Mouse (Mus musculus): ENCODE results near the gene Zyg11b.

DNA sequence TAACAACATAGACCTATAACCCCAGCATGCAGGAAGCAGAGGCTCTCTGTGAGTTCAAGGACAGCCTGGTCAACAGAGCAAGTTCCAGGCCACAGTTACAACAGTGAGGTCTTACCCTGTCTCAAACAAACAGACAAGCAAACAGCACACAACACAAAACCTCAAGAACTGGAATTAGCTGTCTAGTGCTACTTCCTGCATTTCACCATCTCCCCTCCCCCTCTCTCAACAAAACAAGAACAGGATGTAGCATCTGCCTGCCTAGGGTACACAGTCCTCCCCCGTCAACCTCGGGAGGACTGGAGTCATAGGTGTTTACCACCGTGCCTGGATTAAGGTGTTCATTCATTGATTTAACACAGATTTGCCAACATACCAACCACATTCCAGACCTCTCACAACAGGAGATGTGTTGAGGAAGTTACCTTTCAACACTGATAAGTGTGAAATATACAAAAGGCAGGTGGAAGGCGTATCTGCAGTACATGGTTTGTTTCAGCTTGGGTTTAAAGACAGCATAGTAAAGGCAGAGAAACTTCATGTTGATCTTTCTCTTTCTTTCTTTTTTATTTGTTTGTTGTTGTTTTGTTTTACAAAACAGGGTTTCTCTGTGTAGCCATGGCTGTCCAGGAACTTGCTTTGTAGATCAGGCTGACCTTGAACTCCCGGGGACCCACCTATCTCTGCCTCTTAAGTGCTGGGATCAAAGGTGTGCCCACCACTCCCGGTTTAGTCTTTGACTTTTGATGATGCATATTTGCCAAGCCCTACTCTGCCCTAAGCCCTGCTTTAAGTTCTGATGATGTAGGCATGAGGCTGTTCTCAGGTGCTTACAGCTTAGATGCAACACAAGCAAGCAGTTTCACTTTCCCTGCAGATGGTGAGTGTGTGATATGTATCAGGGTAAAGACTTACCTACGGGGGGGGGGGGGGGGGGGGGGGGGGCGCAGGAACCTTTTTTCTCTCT is 18.0 kb upstream of the Zyg11b start:
- TF ChIP-seq EP300 (optimal IDR thresholded peaks at IDR 0.05) (no peak), CTCF (IDR thresholded peaks at IDR 0.05; ENCODE audit: low read depth) (no peak)
